Mouse (Mus musculus): ENCODE measurements around the gene Lbh.

DNA sequence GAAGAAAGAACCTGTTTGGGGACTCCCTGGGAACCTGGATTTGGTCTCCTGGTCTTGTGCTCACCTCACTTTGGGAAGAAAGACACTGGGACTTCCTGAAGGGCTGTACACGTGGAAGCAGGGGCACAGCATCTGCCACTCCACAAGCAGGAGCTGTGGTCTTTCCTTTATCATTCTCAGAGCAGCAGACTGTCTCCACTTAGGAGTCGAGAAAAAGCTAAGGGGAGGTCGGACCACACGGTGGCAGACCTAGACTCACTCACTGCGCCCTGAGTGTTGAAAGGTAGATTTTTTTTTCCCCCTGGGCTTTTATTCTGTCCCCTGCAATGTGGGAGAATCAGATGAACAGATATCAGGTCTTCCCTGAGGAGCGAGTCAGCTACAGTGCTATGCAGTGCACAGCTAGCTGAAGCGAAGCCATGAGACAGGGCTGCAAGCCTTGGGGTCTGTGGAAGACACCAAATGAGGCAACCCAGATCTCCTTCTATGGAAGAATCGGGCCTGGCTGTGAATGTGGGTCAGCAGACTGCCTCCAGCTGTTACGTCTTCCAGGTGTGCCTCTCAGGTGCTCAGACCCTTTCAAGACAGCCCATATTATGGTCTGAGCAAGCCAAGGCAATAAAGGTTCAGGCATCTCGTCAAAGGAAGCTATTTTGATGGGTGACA is 11.7 kb upstream of the Lbh start:
- TF ChIP-seq CTCF (IDR thresholded peaks at IDR 0.05; ENCODE audit: low read depth, low read length) (no peak), EP300 (IDR thresholded peaks at IDR 0.05; ENCODE audit: insufficient read depth, low read depth, low read length) (no peak)

All from ES-Bruce4 (cell line).